Mouse (Mus musculus): ENCODE results near the gene Katnb1.

DNA sequence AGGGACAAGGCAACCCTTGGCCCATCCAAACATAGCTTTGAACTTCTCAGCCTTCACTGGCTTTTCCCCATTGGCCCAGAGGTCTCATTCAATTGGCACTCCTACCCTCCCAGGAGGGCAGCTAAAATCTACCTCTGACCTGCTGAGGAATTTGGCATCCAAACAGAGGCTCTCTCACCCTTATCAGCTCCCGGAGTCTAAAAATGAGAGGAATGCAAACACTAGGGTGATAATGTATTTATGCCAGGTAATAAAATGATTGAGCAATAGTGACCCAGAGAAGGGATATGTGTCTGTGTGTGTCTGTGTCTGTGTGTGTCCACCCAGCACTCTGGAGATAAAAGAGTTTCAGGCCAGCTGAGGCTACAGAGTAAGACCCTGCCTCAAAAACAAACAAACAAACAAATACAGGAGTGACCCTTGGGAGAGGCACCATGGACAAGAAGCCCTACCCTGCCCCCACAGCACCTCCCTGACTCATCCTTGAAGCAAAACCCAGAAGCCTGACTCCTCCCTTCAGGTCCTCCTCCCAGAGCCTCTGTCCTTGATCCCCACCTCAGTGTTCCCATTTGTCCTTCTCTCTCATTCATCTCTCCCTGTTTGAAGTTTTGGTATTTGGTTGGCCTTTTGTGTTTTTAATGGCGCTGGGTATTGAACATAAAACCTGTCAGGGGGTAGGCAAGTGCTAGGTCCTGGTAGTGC lies 65.2 kb downstream of the Katnb1 start:
- TF ChIP-seq CTCF (IDR thresholded peaks at IDR 0.05; ENCODE audit: extremely low read depth, insufficient read length, insufficient replicate concordance, low read depth, low read length) (no peak), POLR2A (IDR thresholded peaks at IDR 0.05; ENCODE audit: low read depth, low read length) (no peak)

Measured in small intestine, adult 2 months (tissue).